Mouse (Mus musculus) brain, embryonic 18.5 days (tissue): ENCODE results near the gene Cutc.

Experiments
- DNase-seq: peaks from one replicate; pipeline ENCODE4 v3.0.0-alpha.2; 2012; ENCODE audit warnings: low read depth, low spot score

Cutc gene

GRCm38 (mm10) chr19:43753226-43753835 is 535 bp downstream of the Cutc start:
- DNase-seq, result no peak

- DNase-seq, result no peak
Measured at GRCm38 (mm10) chr19:43754237-43754636, 1.4 kb downstream of the Cutc start.

DNA sequence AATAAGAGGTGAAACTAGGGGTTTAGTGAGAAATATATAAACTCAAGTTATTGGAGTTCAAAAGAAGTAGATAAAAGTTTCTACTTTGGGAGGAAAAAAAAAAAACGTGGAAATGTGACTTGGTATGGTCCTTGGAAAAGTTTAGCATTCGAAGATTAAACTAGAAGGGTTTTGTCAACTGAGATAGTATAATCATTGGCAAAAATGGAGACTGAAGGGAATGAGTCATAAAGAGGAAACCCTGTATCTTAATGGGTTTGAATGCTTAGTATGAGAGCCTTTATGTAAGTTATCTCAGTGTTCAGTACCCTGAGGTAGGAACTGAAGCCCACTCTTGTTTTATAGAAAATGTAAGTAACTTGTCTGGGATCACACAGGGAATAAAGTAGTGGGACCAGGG is 2.1 kb downstream of the Cutc start:
- DNase-seq, result no peak

GRCm38 (mm10) chr19:43760504-43760903 is 7.7 kb downstream of the Cutc start:
- no peak for DNase-seq

- DNase-seq, result no peak
Measured at GRCm38 (mm10) chr19:43761543-43762256, 8.9 kb downstream of the Cutc start.

DNA sequence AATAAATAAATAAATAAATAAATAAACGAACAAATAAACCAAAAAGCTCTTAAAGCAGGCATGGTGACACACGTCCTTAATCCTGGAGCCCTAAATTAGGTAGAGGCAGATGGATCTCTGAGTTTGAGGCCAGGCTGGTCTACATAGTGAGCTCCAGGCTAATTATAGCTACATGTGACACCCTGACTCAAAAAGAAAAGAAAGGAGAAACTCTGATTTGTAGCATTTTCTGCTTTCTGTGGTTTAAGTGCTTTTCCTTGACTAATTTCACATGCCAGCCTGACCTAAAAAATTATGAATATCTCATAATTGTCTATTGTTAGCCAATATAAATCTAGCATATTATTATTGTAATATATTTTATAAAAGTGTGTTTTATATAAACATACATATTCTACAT is 9.6 kb downstream of the Cutc start:
- DNase-seq, result no peak

- DNase-seq, result no peak
Measured at GRCm38 (mm10) chr19:43766451-43766850, 13.7 kb downstream of the Cutc start.

GRCm38 (mm10) chr19:43767549-43768322 is 14.9 kb downstream of the Cutc start:
- DNase-seq, result no peak

GRCm38 (mm10) chr19:43769366-43769960 is 16.7 kb downstream of the Cutc start:
- DNase-seq, result no peak

DNA sequence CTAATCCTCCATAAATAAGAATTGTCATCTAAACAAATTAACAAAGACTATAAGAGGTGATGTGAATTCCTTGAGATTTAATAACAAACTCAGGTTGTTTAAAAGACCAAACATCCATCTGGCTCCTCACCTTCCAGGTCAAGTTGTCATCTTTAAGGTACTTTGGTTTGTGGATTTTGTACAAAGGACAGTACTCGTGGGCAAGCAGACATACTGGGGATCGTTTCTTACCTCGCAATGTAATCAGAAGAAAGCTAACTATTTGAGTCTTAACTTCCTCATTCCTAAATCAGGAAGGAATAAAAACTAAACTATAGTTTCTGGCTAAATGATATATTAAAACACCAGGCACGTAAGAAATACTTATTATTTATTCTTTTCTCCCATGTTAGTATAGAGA is 17.8 kb downstream of the Cutc start:
- DNase-seq, result no peak

GRCm38 (mm10) chr19:43771499-43771969 is 18.7 kb downstream of the Cutc start:
- no peak for DNase-seq

DNA sequence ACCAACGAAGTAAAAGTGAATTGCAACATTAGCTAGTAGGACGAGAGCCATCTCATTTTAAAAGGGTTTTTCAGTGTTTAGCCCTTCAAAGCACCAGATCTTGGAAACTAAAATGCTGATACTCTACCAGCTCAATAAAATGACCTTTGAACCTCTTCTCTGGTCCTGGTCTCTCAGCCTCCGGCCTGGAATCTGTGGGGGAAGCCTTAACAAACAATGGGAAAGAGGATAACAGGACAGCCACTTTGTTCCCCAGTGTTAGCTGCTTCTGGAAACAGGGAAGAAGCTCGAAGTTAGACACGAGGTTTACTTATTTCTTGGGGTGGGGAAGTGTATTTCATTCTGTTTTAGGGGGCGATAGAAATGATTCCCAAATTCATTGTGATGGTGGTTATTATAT is 19.5 kb downstream of the Cutc start:
- DNase-seq, result no peak

DNA sequence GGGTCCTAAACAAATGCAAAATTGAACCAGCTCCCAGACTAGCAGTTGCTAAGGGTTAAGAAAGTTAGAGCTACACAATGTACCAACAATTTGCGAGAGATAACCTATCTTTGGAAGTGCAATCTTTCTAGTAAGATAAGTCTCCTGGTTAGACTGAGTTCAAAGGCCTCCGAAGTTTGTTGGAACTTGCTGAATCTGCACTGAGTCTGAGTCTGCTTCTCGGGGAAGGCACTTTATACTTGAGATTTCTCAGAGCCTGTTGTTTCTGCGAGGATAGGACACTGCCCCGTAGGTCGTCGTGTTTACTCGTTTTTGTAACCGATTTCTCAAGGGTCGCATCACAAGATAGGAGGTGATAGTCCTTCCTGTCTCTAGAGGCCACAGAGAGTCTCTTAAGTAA is 22.6 kb downstream of the Cutc start:
- no peak for DNase-seq

DNA sequence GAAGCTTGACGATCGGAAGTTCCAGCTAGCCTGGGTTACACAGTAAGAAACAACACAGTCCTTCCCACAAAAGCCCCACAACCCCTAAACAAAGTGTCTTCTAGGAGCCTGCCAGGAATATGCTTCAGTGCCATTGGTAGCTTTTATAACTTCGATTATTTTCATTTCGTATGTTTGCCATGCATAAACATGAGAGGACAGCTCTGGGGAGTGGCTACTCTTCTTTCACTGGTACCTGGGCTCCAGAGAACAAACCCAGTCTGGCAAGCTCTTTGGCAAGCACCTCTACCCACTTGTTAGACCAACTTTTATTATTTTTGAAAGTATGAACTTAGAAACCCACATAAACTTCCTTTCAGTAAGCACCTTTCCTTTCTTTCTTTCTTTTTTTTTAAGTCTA is 23.8 kb downstream of the Cutc start:
- no peak for DNase-seq

DNA sequence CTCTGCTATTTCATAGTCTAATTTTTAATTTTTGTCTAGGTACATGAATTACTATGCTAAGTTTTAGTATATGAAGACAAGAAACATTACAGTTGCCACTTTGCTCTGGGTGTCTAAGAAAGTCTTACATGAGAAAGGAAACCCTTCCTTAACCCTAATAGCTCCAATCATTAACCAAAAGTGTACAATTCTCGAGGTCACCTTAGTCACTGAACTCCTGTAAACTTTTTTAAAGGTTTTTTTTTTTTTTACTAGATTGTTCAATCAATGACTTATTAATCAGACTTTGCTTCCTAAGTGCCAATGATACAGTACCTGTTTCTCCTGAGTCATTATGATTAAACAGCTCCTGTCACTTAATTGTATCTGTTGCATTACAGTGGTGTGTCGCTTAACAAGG is 24.5 kb downstream of the Cutc start:
- no peak for DNase-seq

DNA sequence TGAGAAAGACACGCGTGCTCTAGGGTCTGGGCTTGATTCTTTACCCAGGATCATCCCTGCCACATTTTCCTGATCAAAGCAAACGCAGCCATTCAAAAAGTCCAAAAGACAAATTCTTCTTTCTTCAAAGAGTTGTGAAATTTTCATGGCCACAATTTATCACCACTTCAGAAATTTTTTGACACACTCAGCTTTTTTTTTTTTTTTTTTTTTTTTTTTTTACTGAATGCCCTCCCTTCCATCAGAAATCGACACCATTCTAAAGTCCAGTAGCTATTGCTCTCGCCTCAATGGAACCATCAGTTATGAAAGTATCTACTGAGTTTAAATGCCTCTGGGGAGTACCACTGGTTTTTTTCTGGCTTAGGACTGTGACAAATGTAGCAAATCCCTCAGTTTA is 27.6 kb downstream of the Cutc start:
- no peak for DNase-seq

DNA sequence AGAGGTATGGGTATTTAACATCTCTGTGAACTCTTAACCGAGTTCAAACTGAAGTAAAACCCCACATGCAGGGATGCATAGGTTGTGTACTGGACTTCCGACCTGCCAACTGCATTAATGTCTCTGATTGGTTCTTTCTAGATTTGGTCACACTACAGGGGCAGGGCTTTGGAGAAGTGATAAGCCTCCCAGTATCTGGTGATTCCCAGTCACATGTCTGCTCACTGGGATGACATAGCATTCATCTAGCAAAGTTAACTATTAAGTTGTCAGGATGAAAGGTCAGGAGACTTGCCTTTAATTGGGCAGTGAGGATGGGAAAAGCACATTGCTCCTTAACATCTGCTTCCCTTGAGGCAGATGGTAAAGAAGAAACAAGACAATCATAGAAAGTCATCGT is 29.2 kb downstream of the Cutc start, which contains the start of gene Abcc2:
Gene Abcc2 (plus strand): TSS at position 213 of the 400 bp plus-strand sequence.
- no peak for DNase-seq

- no peak for DNase-seq
Measured at GRCm38 (mm10) chr19:43784761-43785160, 32.0 kb downstream of the Cutc start.

DNA sequence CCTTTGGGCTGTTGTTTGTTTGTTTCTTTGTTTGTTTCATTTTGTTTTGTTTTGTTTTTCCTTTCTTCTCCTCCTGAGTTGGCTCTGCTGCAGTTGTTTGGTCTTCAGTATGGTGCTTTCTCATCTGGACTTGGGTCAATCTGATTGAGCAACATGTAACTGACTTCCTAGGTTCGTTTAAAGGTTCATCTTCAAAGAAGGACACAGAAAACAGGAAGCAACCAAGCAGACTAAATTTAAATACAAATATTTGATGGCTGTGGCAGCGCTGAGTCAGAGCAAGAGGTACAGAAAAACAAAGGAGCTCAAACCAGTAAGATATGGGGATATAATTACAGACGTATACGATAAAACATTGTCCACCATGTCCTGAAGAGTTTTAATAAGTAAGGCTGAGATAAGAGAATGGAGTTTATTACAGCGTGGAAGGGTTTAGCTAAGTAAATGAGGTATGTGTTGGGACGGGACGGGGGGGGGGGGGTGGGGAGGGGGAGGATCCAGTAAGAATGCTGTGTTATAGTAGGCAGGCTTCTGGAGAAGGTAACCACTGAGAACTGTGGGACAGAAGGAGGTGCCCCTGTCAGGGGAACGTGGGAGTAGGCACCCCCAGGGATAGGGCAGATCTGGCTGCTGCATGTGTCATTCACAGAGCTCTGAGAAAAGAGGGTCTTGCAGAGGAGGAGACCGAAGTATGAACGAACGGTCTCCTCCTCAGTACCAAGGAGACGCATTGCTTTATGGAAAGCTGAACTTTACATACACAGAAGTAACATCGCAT is 33.6 kb downstream of the Cutc start:
- DNase-seq, result no peak

- DNase-seq, result no peak
Measured at GRCm38 (mm10) chr19:43789817-43790216, 37.0 kb downstream of the Cutc start.

GRCm38 (mm10) chr19:43792537-43792936 is 39.7 kb downstream of the Cutc start:
- DNase-seq, result no peak
